In the genomic region with DNA sequence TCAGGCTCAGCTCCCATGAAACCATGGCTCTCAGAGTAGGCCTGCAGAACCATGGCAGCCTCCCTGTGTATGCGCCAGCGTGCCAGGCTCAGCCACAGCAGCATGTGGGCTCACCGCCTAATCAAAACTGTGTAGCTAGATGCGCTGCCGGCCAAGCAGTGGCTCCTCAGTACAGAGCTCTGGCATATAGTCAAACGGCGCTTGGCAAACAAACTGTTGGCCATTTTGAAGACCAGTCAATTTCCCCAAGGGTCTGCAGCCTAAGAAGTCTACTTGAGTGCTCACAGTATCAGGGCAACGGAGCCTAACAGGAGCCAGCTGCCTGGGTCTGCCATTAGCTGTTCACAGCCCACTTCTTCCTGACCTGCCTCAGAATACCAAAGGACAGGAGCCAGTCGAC, we compare ENCODE assay signal across 8 mouse cellular contexts.
DNase-seq lines count a peak whose midpoint lies in the region.

No protein-coding gene starts in this region.

- peak; percentile 31 to 38 for DNase-seq in heart, postnatal 14 days
- no peak for DNase-seq in heart, postnatal 25 days (ENCODE audit: low spot score)
- peak; percentile 79 for DNase-seq in brain, adult 2 months (ENCODE audit: low read depth, low spot score)
- DNase-seq in cerebellum, adult 8-10 months: peak; percentile 68
- DNase-seq in layer of hippocampus, postnatal 25 days (ENCODE audit: extremely low spot score in 1 of 2, low spot score in 1 of 2): peak; percentile 42 to 51
- no peak for DNase-seq in thymus, postnatal 0 days (ENCODE audit: low spot score)
- DNase-seq in embryo, embryonic 10.5 days (ENCODE audit: low spot score): no peak
- no peak for DNase-seq in lung, adult 18-20 months

- intact Hi-C loops in heart, postnatal 14 days (cut with DNase I): no loop called here
- intact Hi-C loops in heart, postnatal 25 days (cut with DNase I): no loop called here

Comparison
In these comparisons a context has a peak if more than half of its experiments do, and no peak if none do; other contexts are left out.
1. DNase-seq: peak in heart, postnatal 14 days (2 of 2), brain, adult 2 months (single experiment), cerebellum, adult 8-10 months (single experiment) and layer of hippocampus, postnatal 25 days (2 of 2); none in heart, postnatal 25 days (single experiment), thymus, postnatal 0 days (single experiment), embryo, embryonic 10.5 days (single experiment) and lung, adult 18-20 months (0 of 2).